Mouse (Mus musculus) midbrain, embryonic 15.5 days (tissue): ENCODE results near the gene Dclk1. TPM values are rescaled to one million over a fixed set of nuclear protein-coding genes. Genes with fewer than 3 reads are reported as not detected.

Source experiments
- ATAC-seq: fragments of 200-750 bp; cut with Nextera tagmentation; replicated peaks from 2 replicates; pipeline ENCODE4 v1.8.0; 2017; ENCODE audit warnings: moderate TSS enrichment
- H3K27ac ChIP-seq: fragments of 300-500 bp; sonication (generic); 2 replicates; pipeline ENCODE4 v1.5.1; 2015; ENCODE audit warnings: mild to moderate bottlenecking, inconsistent platforms
- H3K27me3 ChIP-seq: fragments of 300-500 bp; sonication (generic); replicated peaks from 2 replicates; pipeline ENCODE4 v1.6.1; 2015; ENCODE audit warnings: inconsistent platforms
- H3K36me3 ChIP-seq: fragments of 300-500 bp; sonication (generic); replicated peaks from 2 replicates; pipeline ENCODE4 v1.6.1; 2015; ENCODE audit warnings: inconsistent platforms
- H3K4me1 ChIP-seq: fragments of 300-500 bp; sonication (generic); 2 replicates; pipeline ENCODE4 v1.6.1; 2015; ENCODE audit warnings: inconsistent platforms
- H3K4me2 ChIP-seq: fragments of 300-500 bp; sonication (generic); 2 replicates; pipeline ENCODE4 v1.6.1; 2015; ENCODE audit warnings: inconsistent platforms, mild to moderate bottlenecking, moderate library complexity
- H3K4me3 ChIP-seq: fragments of 300-500 bp; sonication (generic); 2 replicates; pipeline ENCODE4 v1.5.1; 2015; ENCODE audit warnings: mild to moderate bottlenecking, inconsistent platforms
- H3K9ac ChIP-seq: fragments of 300-500 bp; sonication (generic); 2 replicates; pipeline ENCODE4 v1.6.1; 2015; ENCODE audit warnings: mild to moderate bottlenecking, inconsistent platforms
- H3K9me3 ChIP-seq: fragments of 300-500 bp; sonication (generic); 2 replicates; pipeline ENCODE4 v1.6.1; 2016; ENCODE audit warnings: inconsistent platforms
- WGBS: fragments of 180-500 bp; shearing (Covaris S2); methylation state at CpG from one replicate; pipeline ENCODE4 v1.1.7; 2015; ENCODE audit warnings: mixed read lengths; 5-methylcytosine and 5-hydroxymethylcytosine counted together
- polyA plus RNA-seq: library from polyadenylated mRNA; unstranded; fragments of >200 nt; fragmentation: Nextera tagmentation; extraction: Ambion mirVana; gene quantifications from 2 replicates; pipeline ENCODE4 v1.2.1, GENCODE M21; 2015

Gene Dclk1
- polyA plus RNA-seq, 1 experiment from 2014 or later, result 336 TPM

- H3K9ac ChIP-seq, result no peak overlapping the region
- ATAC-seq, result peak; percentile 51; the same call in 1 of the 2 replicates
- H3K4me2 ChIP-seq, result no peak overlapping the region
- H3K27me3 ChIP-seq, result no peaks in the 10 kb centered on the region
- peaks cover 12% of the 10 kb centered on the region for H3K4me1 ChIP-seq
- no peaks in the 10 kb centered on the region for H3K9me3 ChIP-seq
- H3K4me3 ChIP-seq, result no peak overlapping the region
- no peaks in the 10 kb centered on the region for H3K36me3 ChIP-seq
- 49% methylated on average over 7 of the region's 7 CpGs for WGBS
- H3K27ac ChIP-seq, result no peak overlapping the region
Measured at GRCm38 (mm10) chr3:55307553-55308177, 65.5 kb downstream of the Dclk1 start.

GRCm38 (mm10) chr3:55309961-55310360 lies 67.8 kb downstream of the Dclk1 start:
- H3K4me1 ChIP-seq, result peaks cover 12% of the 10 kb centered on the region
- H3K27me3 ChIP-seq, result no peaks in the 10 kb centered on the region
- H3K4me3 ChIP-seq, result no peak overlapping the region
- no peaks in the 10 kb centered on the region for H3K9me3 ChIP-seq
- WGBS, result 65% methylated on average over 8 of the region's 8 CpGs
- no peak overlapping the region for H3K4me2 ChIP-seq
- no peak overlapping the region for H3K9ac ChIP-seq
- H3K27ac ChIP-seq, result no peak overlapping the region
- no peak for ATAC-seq
- no peaks in the 10 kb centered on the region for H3K36me3 ChIP-seq

GRCm38 (mm10) chr3:55315827-55316226 lies 73.7 kb downstream of the Dclk1 start:
- no peaks in the 10 kb centered on the region for H3K36me3 ChIP-seq
- H3K4me3 ChIP-seq, result no peak overlapping the region
- no peak overlapping the region for H3K9ac ChIP-seq
- no peaks in the 10 kb centered on the region for H3K4me1 ChIP-seq
- H3K9me3 ChIP-seq, result no peaks in the 10 kb centered on the region
- WGBS, result 85% methylated on average over 8 of the region's 8 CpGs
- no peak overlapping the region for H3K4me2 ChIP-seq
- no peak overlapping the region for H3K27ac ChIP-seq
- H3K27me3 ChIP-seq, result no peaks in the 10 kb centered on the region
- no peak for ATAC-seq

- no peak for ATAC-seq
- H3K36me3 ChIP-seq, result no peaks in the 10 kb centered on the region
- H3K4me1 ChIP-seq, result no peaks in the 10 kb centered on the region
- no peaks in the 10 kb centered on the region for H3K27me3 ChIP-seq
- WGBS, result 83% methylated on average over 1 of the region's 1 CpGs
- H3K4me2 ChIP-seq, result no peak overlapping the region
- H3K9ac ChIP-seq, result no peak overlapping the region
- H3K4me3 ChIP-seq, result no peak overlapping the region
- H3K9me3 ChIP-seq, result no peaks in the 10 kb centered on the region
- no peak overlapping the region for H3K27ac ChIP-seq
Measured at GRCm38 (mm10) chr3:55318021-55318420, 75.9 kb downstream of the Dclk1 start.

GRCm38 (mm10) chr3:55320572-55320971 lies 78.4 kb downstream of the Dclk1 start:
- Histone ChIP-seq H3K27ac (no peak overlapping the region), H3K9me3 (no peaks in the 10 kb centered on the region), H3K9ac (no peak overlapping the region), H3K36me3 (no peaks in the 10 kb centered on the region), H3K4me2 (no peak overlapping the region), H3K4me3 (no peak overlapping the region), H3K27me3 (no peaks in the 10 kb centered on the region), H3K4me1 (no peaks in the 10 kb centered on the region)
- no peak for ATAC-seq
- WGBS, result 93% methylated on average over 3 of the region's 3 CpGs

- Histone ChIP-seq H3K36me3 (no peaks in the 10 kb centered on the region), H3K27me3 (no peaks in the 10 kb centered on the region), H3K9me3 (no peaks in the 10 kb centered on the region), H3K9ac (no peak overlapping the region), H3K4me3 (no peak overlapping the region), H3K4me2 (no peak overlapping the region), H3K4me1 (no peaks in the 10 kb centered on the region), H3K27ac (no peak overlapping the region)
- 53% methylated on average over 1 of the region's 1 CpGs for WGBS
- no peak for ATAC-seq
Measured at GRCm38 (mm10) chr3:55324029-55324428, 81.9 kb downstream of the Dclk1 start.

GRCm38 (mm10) chr3:55330496-55330895 lies 88.3 kb downstream of the Dclk1 start:
- H3K27me3 ChIP-seq, result no peaks in the 10 kb centered on the region
- no peaks in the 10 kb centered on the region for H3K4me1 ChIP-seq
- ATAC-seq, result no peak
- 0 out of 2 replicates have a peak, but pooled peaks cover 4% of the 10 kb centered on the region for H3K36me3 ChIP-seq
- no peak overlapping the region for H3K4me3 ChIP-seq
- no peak overlapping the region for H3K4me2 ChIP-seq
- H3K27ac ChIP-seq, result no peak overlapping the region
- WGBS, result 86% methylated on average over 4 of the region's 4 CpGs
- H3K9ac ChIP-seq, result no peak overlapping the region
- no peaks in the 10 kb centered on the region for H3K9me3 ChIP-seq

- Histone ChIP-seq H3K27ac (no peak overlapping the region), H3K36me3 (0 out of 2 replicates have a peak, but pooled peaks cover 4% of the 10 kb centered on the region), H3K27me3 (no peaks in the 10 kb centered on the region), H3K4me2 (no peak overlapping the region), H3K4me3 (no peak overlapping the region), H3K9ac (no peak overlapping the region), H3K9me3 (no peaks in the 10 kb centered on the region), H3K4me1 (no peaks in the 10 kb centered on the region)
- no peak for ATAC-seq
Measured at GRCm38 (mm10) chr3:55331694-55332093, 89.5 kb downstream of the Dclk1 start.

- Histone ChIP-seq H3K4me1 (no peaks in the 10 kb centered on the region), H3K9me3 (no peaks in the 10 kb centered on the region), H3K4me3 (no peak overlapping the region), H3K27me3 (no peaks in the 10 kb centered on the region), H3K36me3 (0 out of 2 replicates have a peak, but pooled peaks cover 4% of the 10 kb centered on the region), H3K27ac (no peak overlapping the region), H3K4me2 (no peak overlapping the region), H3K9ac (no peak overlapping the region)
- ATAC-seq, result no peak
- 83% methylated on average over 3 of the region's 3 CpGs for WGBS
Measured at GRCm38 (mm10) chr3:55333511-55333910, 91.3 kb downstream of the Dclk1 start.

GRCm38 (mm10) chr3:55336895-55337294 lies 94.7 kb downstream of the Dclk1 start:
- Histone ChIP-seq H3K27ac (no peak overlapping the region), H3K36me3 (no peaks in the 10 kb centered on the region), H3K27me3 (no peaks in the 10 kb centered on the region), H3K9me3 (no peaks in the 10 kb centered on the region), H3K4me3 (no peak overlapping the region), H3K9ac (no peak overlapping the region), H3K4me2 (no peak overlapping the region), H3K4me1 (peaks cover 11% of the 10 kb centered on the region)
- 90% methylated on average over 11 of the region's 11 CpGs for WGBS
- no peak for ATAC-seq

- H3K9me3 ChIP-seq, result no peaks in the 10 kb centered on the region
- ATAC-seq, result no peak
Measured at GRCm38 (mm10) chr3:55337671-55338070, 95.5 kb downstream of the Dclk1 start.

GRCm38 (mm10) chr3:55342445-55342844 lies 100.3 kb downstream of the Dclk1 start:
- H3K4me3 ChIP-seq, result no peak overlapping the region
- no peak overlapping the region for H3K9ac ChIP-seq
- H3K4me1 ChIP-seq, result peaks cover 22% of the 10 kb centered on the region
- WGBS, result 74% methylated on average over 4 of the region's 4 CpGs
- H3K4me2 ChIP-seq, result no peak overlapping the region
- H3K36me3 ChIP-seq, result no peaks in the 10 kb centered on the region
- no peaks in the 10 kb centered on the region for H3K27me3 ChIP-seq
- no peak overlapping the region for H3K27ac ChIP-seq
- no peaks in the 10 kb centered on the region for H3K9me3 ChIP-seq
- no peak for ATAC-seq

More at GRCm38 (mm10) chr3:55337671-55338070, 95.5 kb downstream of the Dclk1 start:
- Histone ChIP-seq H3K4me3 (no peak overlapping the region), H3K4me1 (peaks cover 11% of the 10 kb centered on the region), H3K27ac (no peak overlapping the region), H3K9ac (no peak overlapping the region), H3K27me3 (no peaks in the 10 kb centered on the region), H3K4me2 (no peak overlapping the region), H3K36me3 (no peaks in the 10 kb centered on the region)
- WGBS, result 94% methylated on average over 7 of the region's 7 CpGs

- H3K27ac ChIP-seq, result peak overlapping the region; percentile 93
- no peaks in the 10 kb centered on the region for H3K27me3 ChIP-seq
- peak; percentile 19 for ATAC-seq
- H3K4me2 ChIP-seq, result peak overlapping the region; percentile 36
- H3K4me3 ChIP-seq, result no peak overlapping the region
- peaks cover 59% of the 10 kb centered on the region for H3K4me1 ChIP-seq
- WGBS, result 8% methylated on average over 16 of the region's 16 CpGs
- H3K36me3 ChIP-seq, result no peaks in the 10 kb centered on the region
- no peaks in the 10 kb centered on the region for H3K9me3 ChIP-seq
- peak overlapping the region; percentile 1; the same call in 1 of the 2 replicates for H3K9ac ChIP-seq
Measured at GRCm38 (mm10) chr3:55347371-55348025, 105.3 kb downstream of the Dclk1 start.
